Comparison of ENCODE assay signal across 16 mouse cellular contexts in the genomic region with DNA sequence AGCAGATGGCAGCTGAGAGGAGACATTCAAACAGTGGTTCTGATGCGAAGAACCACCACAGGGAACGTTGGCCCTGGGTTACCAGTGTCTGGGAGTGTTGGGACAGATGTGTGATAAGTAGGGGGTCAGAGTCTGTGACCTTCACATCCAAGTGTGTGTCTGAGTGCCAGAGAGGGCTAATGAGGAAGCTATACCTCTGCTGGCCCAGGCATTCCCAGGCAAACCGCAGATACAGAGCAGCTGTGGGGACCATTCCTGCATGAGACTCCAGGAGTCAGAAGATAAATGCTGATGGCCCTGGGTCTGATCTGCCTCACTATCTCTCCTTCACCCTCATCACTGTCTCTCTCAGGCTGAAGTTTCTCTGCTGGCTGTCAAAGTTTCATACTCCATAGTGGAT. TPM values are rescaled to one million over a fixed set of nuclear protein-coding genes. Genes with fewer than 3 reads are reported as not detected.
"Had no signal": no experiment of that assay in that cellular context is flagged by ENCODE, and none has a peak within 500 bp of the region (broad histone marks: within the 10 kb centered on the region; RNA-seq: fewer than 3 reads in every experiment).

No protein-coding gene starts in this region.

- H3K4me3 ChIP-seq: neural tube, embryonic 15.5 days; stomach, embryonic 15.5 days had no signal

- H3K9me3 ChIP-seq: neural tube, embryonic 15.5 days; stomach, embryonic 15.5 days had no signal

- H3K27ac ChIP-seq: neural tube, embryonic 15.5 days; stomach, embryonic 15.5 days; stomach, postnatal 0 days had no signal

- DNase-seq: retina, postnatal 1 day; right cerebral cortex, adult 18-20 months; right cerebral cortex, postnatal 14 days; right cerebral cortex, postnatal 25 days; right cerebral cortex, postnatal 4 days; spleen, adult 18-20 months; thymus, adult 18-20 months; thymus, adult 2 months; thymus, postnatal 14 days; thymus, postnatal 25 days; thymus, postnatal 36 days; thymus, postnatal 4 days had no signal

- H3K36me3 ChIP-seq: neural tube, embryonic 15.5 days; stomach, embryonic 15.5 days had no signal

- H3K9ac ChIP-seq: neural tube, embryonic 15.5 days; stomach, embryonic 15.5 days had no signal

- H3K4me1 ChIP-seq: stomach, embryonic 15.5 days had no signal

- H3K4me2 ChIP-seq: neural tube, embryonic 15.5 days; stomach, embryonic 15.5 days had no signal

- H3K27me3 ChIP-seq: neural tube, embryonic 15.5 days; stomach, embryonic 15.5 days had no signal

RNA-seq across cellular contexts. Expression of a gene that starts 57.6 kb away (rescaled TPM):
- total RNA-seq: neutrophil, adult 5-6 weeks had no signal
